Mouse (Mus musculus): Measurements from ENCODE around the gene Erbb4. TPM values are rescaled to one million over a fixed set of nuclear protein-coding genes. Genes with fewer than 3 reads are reported as not detected.

Erbb4 gene
- polyA plus RNA-seq, 1 experiment = 0.26 TPM

DNA sequence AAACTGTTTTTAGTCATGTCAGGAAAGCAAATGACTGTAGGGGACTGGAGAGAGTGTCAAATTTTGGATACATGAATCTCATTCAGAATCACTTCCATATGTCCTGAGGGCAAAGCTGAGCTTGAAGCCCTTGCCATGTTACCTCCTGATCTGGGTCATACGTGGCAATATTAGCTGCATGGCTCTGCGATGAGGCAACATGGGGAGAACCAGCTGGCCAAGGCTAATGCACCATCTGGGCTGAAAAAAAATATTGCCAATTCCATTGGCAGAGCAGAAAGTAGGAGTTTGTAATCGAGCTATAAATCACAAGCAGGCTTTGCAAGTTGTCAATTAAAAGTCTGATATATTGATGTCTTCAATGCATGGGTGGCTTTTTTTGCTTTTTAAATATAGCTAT is 221.0 kb downstream of the Erbb4 start:
- TF ChIP-seq CTCF (IDR thresholded peaks at IDR 0.05; ENCODE audit: insufficient read depth, low read length) (no peak), POLR2A (IDR thresholded peaks at IDR 0.05; ENCODE audit: borderline replicate concordance, extremely low read depth, low read depth, low read length) (no peak)
- 73% methylated on average over 3 of the region's 3 CpGs for WGBS
- Histone ChIP-seq H3K4me3 (replicated peaks; ENCODE audit: extremely low read depth, low read depth, low read length) (no peak overlapping the region), H3K4me1 (ENCODE audit: control insufficient read depth, insufficient read depth, low read length) (no peaks in the 10 kb centered on the region)
- no peak for DNase-seq

DNA sequence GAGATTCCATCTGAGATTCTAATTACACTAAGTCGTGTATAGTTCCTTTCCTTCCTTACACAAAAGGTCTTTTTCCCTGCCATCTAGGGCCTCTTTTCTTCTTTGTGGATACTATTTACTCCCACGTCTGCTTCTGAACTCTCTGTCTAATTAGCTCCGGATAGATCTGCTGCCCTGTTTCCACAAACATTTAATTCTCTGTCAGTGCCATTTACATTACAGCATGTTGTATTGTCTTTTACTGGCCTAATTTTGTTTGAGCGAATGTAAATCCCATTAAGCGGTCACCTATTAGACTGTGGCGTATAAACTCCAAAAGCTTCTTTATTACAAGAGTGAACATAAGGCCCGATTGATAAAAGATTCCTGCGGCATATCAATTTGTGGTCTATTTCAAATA is 232.9 kb downstream of the Erbb4 start:
- H3K4me3 ChIP-seq (replicated peaks; ENCODE audit: extremely low read depth, low read depth, low read length) = no peak overlapping the region
- H3K4me1 ChIP-seq (ENCODE audit: control insufficient read depth, insufficient read depth, low read length) = no peaks in the 10 kb centered on the region
- 75% methylated on average over 8 of the region's 8 CpGs for WGBS
- DNase-seq = no peak
- TF ChIP-seq CTCF (IDR thresholded peaks at IDR 0.05; ENCODE audit: insufficient read depth, low read length) (no peak), POLR2A (IDR thresholded peaks at IDR 0.05; ENCODE audit: borderline replicate concordance, extremely low read depth, low read depth, low read length) (no peak)

DNA sequence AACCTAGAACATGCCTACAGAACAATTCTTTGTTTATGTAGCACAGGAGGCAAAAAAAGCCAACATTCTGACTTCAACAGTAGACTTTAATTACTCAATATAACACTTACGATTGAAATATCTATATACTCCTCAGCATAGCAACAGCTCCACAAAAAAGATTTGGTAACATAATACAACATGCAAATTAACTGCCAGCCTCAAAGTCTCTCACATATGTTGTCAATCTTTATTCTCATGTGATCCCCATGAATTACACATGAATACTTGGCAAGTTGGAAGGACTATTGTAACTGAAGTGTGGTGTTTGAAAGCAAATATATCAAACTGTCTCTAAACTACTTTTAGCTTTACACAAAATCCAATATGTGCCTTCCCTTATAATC is 234.2 kb downstream of the Erbb4 start:
- 90% methylated on average over 1 of the region's 1 CpGs for WGBS
- TF ChIP-seq CTCF (IDR thresholded peaks at IDR 0.05; ENCODE audit: insufficient read depth, low read length) (no peak), POLR2A (IDR thresholded peaks at IDR 0.05; ENCODE audit: borderline replicate concordance, extremely low read depth, low read depth, low read length) (no peak)
- no peak for DNase-seq
- no peak overlapping the region for H3K4me3 ChIP-seq (replicated peaks; ENCODE audit: extremely low read depth, low read depth, low read length)
- H3K4me1 ChIP-seq (ENCODE audit: control insufficient read depth, insufficient read depth, low read length) = no peaks in the 10 kb centered on the region

DNA sequence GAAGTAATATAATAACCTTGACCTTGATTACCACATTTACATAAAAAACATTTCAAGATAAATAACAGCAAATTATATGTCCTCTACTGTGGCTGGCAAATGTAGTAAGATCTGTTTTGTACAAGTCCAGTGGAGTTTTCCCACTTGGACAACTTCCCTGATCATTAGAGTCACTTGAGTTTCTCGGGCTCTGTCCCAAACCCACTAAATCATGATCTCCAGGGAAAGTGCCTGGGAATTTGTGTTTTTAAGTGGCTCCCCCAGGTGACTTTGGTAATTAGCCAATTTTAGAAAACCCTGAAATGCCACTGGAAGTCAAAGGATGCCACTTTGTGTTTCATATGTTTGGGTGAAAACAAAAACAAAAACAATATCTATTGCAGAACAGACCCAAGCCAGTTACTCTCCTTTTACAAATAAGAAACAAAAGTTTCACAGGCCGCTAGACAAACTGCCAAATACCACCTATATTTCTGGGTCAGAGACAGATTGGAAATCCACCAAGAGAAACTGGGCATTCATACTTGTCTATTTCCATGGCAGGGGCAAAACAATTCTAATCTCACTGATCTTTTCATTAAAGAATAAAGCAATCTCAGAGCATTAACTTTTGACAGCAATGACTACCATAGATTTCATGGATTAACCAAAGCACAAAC is 234.8 kb downstream of the Erbb4 start:
- TF ChIP-seq CTCF (IDR thresholded peaks at IDR 0.05; ENCODE audit: insufficient read depth, low read length) = no peak
- no peak for TF ChIP-seq POLR2A (IDR thresholded peaks at IDR 0.05; ENCODE audit: borderline replicate concordance, extremely low read depth, low read depth, low read length)
- Histone ChIP-seq H3K4me1 (ENCODE audit: control insufficient read depth, insufficient read depth, low read length) (no peaks in the 10 kb centered on the region), H3K4me3 (replicated peaks; ENCODE audit: extremely low read depth, low read depth, low read length) (no peak overlapping the region)
- WGBS = 63% methylated on average over 2 of the region's 2 CpGs
- DNase-seq = no peak

DNA sequence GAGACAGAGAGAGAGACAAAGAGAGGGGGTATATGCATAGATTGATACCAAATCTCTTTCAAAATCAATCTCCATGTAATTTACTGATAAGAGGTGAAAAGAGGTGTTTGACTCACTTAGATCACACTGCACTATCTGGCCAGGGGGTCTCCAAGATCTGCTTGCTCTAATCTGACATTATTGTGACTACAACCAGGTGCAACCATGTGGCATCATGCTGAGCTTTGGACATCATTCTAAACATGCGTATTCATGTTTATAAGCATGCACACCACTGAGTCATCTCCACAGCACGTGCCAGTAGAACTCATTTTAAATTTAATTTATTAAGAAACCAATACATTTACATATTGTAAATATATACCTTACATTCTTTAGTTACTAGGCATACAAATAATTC is 247.5 kb downstream of the Erbb4 start:
- TF ChIP-seq POLR2A (IDR thresholded peaks at IDR 0.05; ENCODE audit: borderline replicate concordance, extremely low read depth, low read depth, low read length) (no peak), CTCF (IDR thresholded peaks at IDR 0.05; ENCODE audit: insufficient read depth, low read length) (no peak)
- Histone ChIP-seq H3K4me1 (ENCODE audit: control insufficient read depth, insufficient read depth, low read length) (no peaks in the 10 kb centered on the region), H3K4me3 (replicated peaks; ENCODE audit: extremely low read depth, low read depth, low read length) (no peak overlapping the region)
- 77% methylated on average over 2 of the region's 2 CpGs for WGBS
- no peak for DNase-seq

DNA sequence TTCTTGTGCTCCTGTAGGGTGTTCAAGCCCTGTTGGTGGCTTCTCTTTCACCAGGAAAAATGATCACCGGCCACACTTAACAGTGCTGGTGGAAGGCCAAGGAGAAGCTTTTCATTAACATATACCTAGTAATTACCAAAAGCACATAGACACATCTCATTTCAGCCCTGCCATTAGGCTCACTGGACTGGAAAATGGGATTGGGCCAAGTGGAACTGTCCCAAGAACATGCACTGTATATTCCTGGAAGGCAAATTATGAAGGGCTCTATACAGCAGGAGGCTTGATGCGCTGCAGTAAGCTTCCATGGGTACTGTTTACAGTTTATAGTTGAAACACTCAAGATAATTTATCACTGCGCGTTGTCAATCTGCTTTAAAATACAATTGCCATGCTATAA is 248.4 kb downstream of the Erbb4 start:
- H3K4me3 ChIP-seq (replicated peaks; ENCODE audit: extremely low read depth, low read depth, low read length) = no peak overlapping the region
- TF ChIP-seq CTCF (IDR thresholded peaks at IDR 0.05; ENCODE audit: insufficient read depth, low read length) (no peak), POLR2A (IDR thresholded peaks at IDR 0.05; ENCODE audit: borderline replicate concordance, extremely low read depth, low read depth, low read length) (no peak)
- H3K4me1 ChIP-seq (ENCODE audit: control insufficient read depth, insufficient read depth, low read length) = no peaks in the 10 kb centered on the region
- DNase-seq = no peak
- 89% methylated on average over 4 of the region's 4 CpGs for WGBS

DNA sequence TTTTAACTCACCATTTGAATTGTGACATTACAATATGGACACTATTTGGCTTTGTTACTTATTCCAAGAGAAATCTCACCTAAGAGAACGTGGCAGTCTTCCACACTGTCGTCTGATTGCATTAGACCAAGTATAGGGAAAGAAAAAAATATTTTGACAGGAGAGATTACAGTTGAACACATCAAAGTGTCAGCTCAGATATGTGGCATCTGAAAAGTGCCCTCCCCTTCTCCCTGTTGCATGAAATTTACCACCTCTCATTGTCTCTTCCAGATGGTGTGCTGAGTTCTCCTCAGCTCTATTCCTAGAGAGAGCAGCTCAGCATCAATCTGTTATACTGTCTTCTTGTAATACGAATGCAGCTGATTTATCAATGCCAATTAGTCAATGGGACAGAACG is 268.5 kb downstream of the Erbb4 start:
- no peak for TF ChIP-seq POLR2A (IDR thresholded peaks at IDR 0.05; ENCODE audit: borderline replicate concordance, extremely low read depth, low read depth, low read length)
- TF ChIP-seq CTCF (IDR thresholded peaks at IDR 0.05; ENCODE audit: insufficient read depth, low read length) = no peak
- no peak for DNase-seq
- H3K4me3 ChIP-seq (replicated peaks; ENCODE audit: extremely low read depth, low read depth, low read length) = no peak overlapping the region
- 50% methylated on average over 4 of the region's 4 CpGs for WGBS
- no peaks in the 10 kb centered on the region for H3K4me1 ChIP-seq (ENCODE audit: control insufficient read depth, insufficient read depth, low read length)

DNA sequence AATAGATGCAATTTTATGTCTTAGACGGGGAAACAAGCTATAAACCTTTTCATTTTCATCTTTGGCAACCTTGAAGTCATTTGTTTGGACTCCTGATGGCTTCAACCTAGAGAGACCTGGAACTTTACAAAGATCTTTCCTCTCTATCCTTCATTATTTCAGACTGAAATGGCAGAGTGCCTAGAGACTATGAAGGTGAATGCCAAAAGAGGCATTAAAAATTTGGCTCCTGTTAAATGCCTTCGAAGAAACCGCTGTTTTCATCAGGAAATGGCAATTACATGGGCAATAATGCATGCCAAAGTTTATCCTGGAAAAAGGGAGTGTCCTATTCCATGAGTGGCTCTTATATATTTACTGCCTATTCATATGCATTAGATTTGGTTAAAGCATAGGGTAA is 273.2 kb downstream of the Erbb4 start:
- WGBS = 58% methylated on average over 3 of the region's 3 CpGs
- Histone ChIP-seq H3K4me3 (replicated peaks; ENCODE audit: extremely low read depth, low read depth, low read length) (no peak overlapping the region), H3K4me1 (ENCODE audit: control insufficient read depth, insufficient read depth, low read length) (no peaks in the 10 kb centered on the region)
- no peak for DNase-seq
- no peak for TF ChIP-seq POLR2A (IDR thresholded peaks at IDR 0.05; ENCODE audit: borderline replicate concordance, extremely low read depth, low read depth, low read length)
- no peak for TF ChIP-seq CTCF (IDR thresholded peaks at IDR 0.05; ENCODE audit: insufficient read depth, low read length)

DNA sequence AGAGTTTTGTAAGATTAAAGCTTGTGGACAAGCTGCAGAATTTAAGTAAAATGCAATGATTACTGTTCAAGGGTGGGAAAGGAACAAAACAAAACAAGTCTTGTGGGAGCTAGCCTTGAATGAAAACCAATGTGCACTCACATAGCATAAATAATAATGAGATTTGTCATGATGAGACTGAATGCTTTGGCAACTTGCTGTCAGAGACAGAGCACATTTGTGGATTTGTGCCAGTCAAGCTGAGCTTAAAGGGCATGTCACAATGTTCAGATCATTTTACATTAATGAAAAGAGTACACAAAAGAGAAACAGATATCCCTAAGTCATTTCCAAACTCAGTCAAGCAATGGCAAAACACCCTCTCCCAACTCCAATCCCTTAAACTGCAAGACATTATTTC is 275.8 kb downstream of the Erbb4 start:
- Histone ChIP-seq H3K4me1 (ENCODE audit: control insufficient read depth, insufficient read depth, low read length) (no peaks in the 10 kb centered on the region), H3K4me3 (replicated peaks; ENCODE audit: extremely low read depth, low read depth, low read length) (no peak overlapping the region)
- no peak for DNase-seq
- no peak for TF ChIP-seq POLR2A (IDR thresholded peaks at IDR 0.05; ENCODE audit: borderline replicate concordance, extremely low read depth, low read depth, low read length)
- no peak for TF ChIP-seq CTCF (IDR thresholded peaks at IDR 0.05; ENCODE audit: insufficient read depth, low read length)

DNA sequence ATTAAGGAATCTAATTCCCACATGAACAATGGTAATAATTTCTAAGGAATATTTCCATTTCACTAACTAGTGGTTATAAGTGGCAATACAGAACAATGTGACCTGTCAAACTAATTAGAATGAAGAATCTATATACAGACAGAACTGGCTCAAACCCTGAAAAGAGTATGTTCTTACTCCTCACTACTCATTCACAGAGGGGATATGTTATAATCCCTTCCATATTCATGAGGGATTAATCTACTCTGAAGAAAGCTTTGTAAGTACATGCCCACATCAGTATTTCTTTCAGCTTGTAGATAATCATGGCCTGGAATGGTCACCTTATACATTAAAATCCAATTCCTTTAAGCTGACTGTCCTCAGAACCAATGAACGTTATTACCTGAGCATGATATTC is 276.3 kb downstream of the Erbb4 start:
- 67% methylated on average over 1 of the region's 1 CpGs for WGBS
- Histone ChIP-seq H3K4me3 (replicated peaks; ENCODE audit: extremely low read depth, low read depth, low read length) (no peak overlapping the region), H3K4me1 (ENCODE audit: control insufficient read depth, insufficient read depth, low read length) (no peaks in the 10 kb centered on the region)
- no peak for TF ChIP-seq POLR2A (IDR thresholded peaks at IDR 0.05; ENCODE audit: borderline replicate concordance, extremely low read depth, low read depth, low read length)
- no peak for TF ChIP-seq CTCF (IDR thresholded peaks at IDR 0.05; ENCODE audit: insufficient read depth, low read length)
- no peak for DNase-seq
